Mouse (Mus musculus) heart, embryonic 14.5 days (tissue): ENCODE results near the gene Limd2. TPM values are rescaled to one million over a fixed set of nuclear protein-coding genes. Genes with fewer than 3 reads are reported as not detected.

Experiments
- ATAC-seq: fragments of 200-750 bp; cut with Nextera tagmentation; 2 replicates; pipeline ENCODE4 v1.8.0; 2017; ENCODE audit warnings: low read depth, moderate TSS enrichment; ENCODE audit not compliant: insufficient number of reproducible peaks, insufficient read depth, low FRiP score
- H3K27ac ChIP-seq, 2 experiments: fragments of 200-500 bp in 1 of 2; fragments of 300-500 bp in 1 of 2; sonication (generic) in 1 of 2; replicated peaks in 1 of 2; 2 replicates each; pipeline ENCODE4 v1.5.1; 2012 to 2014; ENCODE audit warnings: low read depth in 2 of 2, low read length in 2 of 2, control low read depth in 1 of 2, mild to moderate bottlenecking in 1 of 2, mixed read lengths in 1 of 2; ENCODE audit not compliant: control insufficient read depth in 1 of 2, insufficient read depth in 1 of 2
- H3K27me3 ChIP-seq: fragments of 300-500 bp; sonication (generic); 2 replicates; pipeline ENCODE4 v1.6.1; 2014; ENCODE audit warnings: mild to moderate bottlenecking, low read length, control low read depth; ENCODE audit not compliant: control insufficient read depth, insufficient read depth
- H3K36me3 ChIP-seq: fragments of 300-500 bp; sonication (generic); 2 replicates; pipeline ENCODE4 v1.6.1; 2014; ENCODE audit warnings: mild to moderate bottlenecking, control low read depth, low read length, mixed read lengths; ENCODE audit not compliant: control insufficient read depth, insufficient read depth
- H3K4me1 ChIP-seq, 2 experiments: fragments of 200-500 bp in 1 of 2; fragments of 300-500 bp in 1 of 2; sonication (generic) in 1 of 2; 2 replicates each; pipeline ENCODE4 v1.6.1; 2012 to 2014; ENCODE audit warnings: low read length in 2 of 2, control low read depth in 1 of 2, mixed read lengths in 1 of 2; ENCODE audit not compliant: control insufficient read depth in 2 of 2, insufficient read depth in 2 of 2
- H3K4me2 ChIP-seq: fragments of 300-500 bp; sonication (generic); 2 replicates; pipeline ENCODE4 v1.6.1; 2014; ENCODE audit warnings: mild to moderate bottlenecking, low read length
- H3K4me3 ChIP-seq, 2 experiments: fragments of 200-500 bp in 1 of 2; fragments of 300-500 bp in 1 of 2; sonication (generic) in 1 of 2; 2 replicates each; pipeline ENCODE4 v1.5.1; 2012 to 2014; ENCODE audit warnings: low read length in 2 of 2, mild to moderate bottlenecking in 2 of 2, control low read depth in 1 of 2, low read depth in 1 of 2, moderate library complexity in 1 of 2; ENCODE audit not compliant: control insufficient read depth in 1 of 2, insufficient read depth in 1 of 2
- H3K9ac ChIP-seq: fragments of 300-500 bp; sonication (generic); 2 replicates; pipeline ENCODE4 v1.6.1; 2014; ENCODE audit warnings: mild to moderate bottlenecking, low read length
- H3K9me3 ChIP-seq: fragments of 300-500 bp; sonication (generic); 2 replicates; pipeline ENCODE4 v1.6.1; 2016; ENCODE audit warnings: low read length, control low read depth; ENCODE audit not compliant: control insufficient read depth
- WGBS: fragments of 180-500 bp; shearing (Covaris S2); extraction: QIAGEN DNeasy Blood & Tissue Kit; methylation state at CpG from one replicate; pipeline ENCODE4 v1.1.7; 2014; 5-methylcytosine and 5-hydroxymethylcytosine counted together
- polyA plus RNA-seq: library from polyadenylated mRNA; unstranded; fragments of >200 nt; fragmentation: Nextera tagmentation; extraction: Ambion mirVana; gene quantifications from 2 replicates; pipeline ENCODE4 v1.2.1, GENCODE M21; 2014

Gene Limd2
- polyA plus RNA-seq, 1 experiment from 2014 or later, result 84.6 TPM

GRCm38 (mm10) chr11:106180449-106180801, 19.8 kb upstream of the Limd2 start:
- Histone ChIP-seq H3K9me3 (no peaks in the 10 kb centered on the region), H3K9ac (no peak overlapping the region), H3K27ac (no peak overlapping the region), H3K36me3 (peaks cover 23% of the 10 kb centered on the region; the same call in 1 of the 2 replicates), H3K27me3 (no peaks in the 10 kb centered on the region), H3K4me3 (no peak overlapping the region), H3K4me2 (no peak overlapping the region), H3K4me1 (peaks cover 0 to 6% of the 10 kb centered on the region in 2 experiments; a peak in 1 of 4 replicates)
- no peak for ATAC-seq
- 81% methylated on average over 2 of the region's 2 CpGs for WGBS

- ATAC-seq, result no peak
- WGBS, result 66% methylated on average over 7 of the region's 7 CpGs
Measured at GRCm38 (mm10) chr11:106179711-106180448, 19.2 kb upstream of the Limd2 start.

GRCm38 (mm10) chr11:106178036-106178782, 17.5 kb upstream of the Limd2 start:
- Histone ChIP-seq H3K9me3 (no peaks in the 10 kb centered on the region), H3K4me1 (peaks cover 0 to 6% of the 10 kb centered on the region in 2 experiments; a peak in 1 of 4 replicates), H3K36me3 (peaks cover 18% of the 10 kb centered on the region; the same call in 1 of the 2 replicates), H3K27ac (no peak overlapping the region), H3K4me2 (no peak overlapping the region), H3K4me3 (no peak overlapping the region), H3K9ac (no peak overlapping the region), H3K27me3 (no peaks in the 10 kb centered on the region)
- WGBS, result 68% methylated on average over 5 of the region's 5 CpGs
- no peak for ATAC-seq

More at GRCm38 (mm10) chr11:106179711-106180448, 19.2 kb upstream of the Limd2 start:
- H3K9ac ChIP-seq, result no peak overlapping the region
- peaks cover 23% of the 10 kb centered on the region; the same call in 1 of the 2 replicates for H3K36me3 ChIP-seq
- H3K4me2 ChIP-seq, result no peak overlapping the region
- H3K9me3 ChIP-seq, result no peaks in the 10 kb centered on the region
- H3K27me3 ChIP-seq, result no peaks in the 10 kb centered on the region
- H3K4me1 ChIP-seq, result peaks cover 0 to 6% of the 10 kb centered on the region in 2 experiments; a peak in 1 of 4 replicates
- H3K4me3 ChIP-seq, result no peak overlapping the region
- no peak overlapping the region for H3K27ac ChIP-seq

- no peak overlapping the region for H3K9ac ChIP-seq
- H3K36me3 ChIP-seq, result peaks cover 14% of the 10 kb centered on the region; the same call in 1 of the 2 replicates
- H3K27ac ChIP-seq, result no peak overlapping the region
- H3K4me3 ChIP-seq, result no peak overlapping the region
- H3K27me3 ChIP-seq, result no peaks in the 10 kb centered on the region
- ATAC-seq, result no peak
- H3K9me3 ChIP-seq, result no peaks in the 10 kb centered on the region
- peaks cover 0 to 6% of the 10 kb centered on the region in 2 experiments; a peak in 1 of 4 replicates for H3K4me1 ChIP-seq
- no peak overlapping the region for H3K4me2 ChIP-seq
- 53% methylated on average over 5 of the region's 5 CpGs for WGBS
Measured at GRCm38 (mm10) chr11:106176372-106176771, 15.7 kb upstream of the Limd2 start.

- no peaks in the 10 kb centered on the region for H3K27me3 ChIP-seq
- whole genome bisulfite sequencing, result 61% methylated on average over 3 of the region's 3 CpGs
- peaks cover 11% of the 10 kb centered on the region for H3K36me3 ChIP-seq
- H3K4me1 ChIP-seq, result peaks cover 0 to 5% of the 10 kb centered on the region in 2 experiments; a peak in 1 of 4 replicates
- ATAC-seq, result no peak
- H3K9me3 ChIP-seq, result no peaks in the 10 kb centered on the region
- H3K27ac ChIP-seq, result no peak overlapping the region
- H3K4me3 ChIP-seq, result no peak overlapping the region
- H3K4me2 ChIP-seq, result no peak overlapping the region
- no peak overlapping the region for H3K9ac ChIP-seq
Measured at GRCm38 (mm10) chr11:106175081-106175480, 14.4 kb upstream of the Limd2 start.

GRCm38 (mm10) chr11:106174372-106174771, 13.7 kb upstream of the Limd2 start:
- H3K9me3 ChIP-seq, result no peaks in the 10 kb centered on the region
- no peak for ATAC-seq
- H3K4me3 ChIP-seq, result no peak overlapping the region
- H3K4me2 ChIP-seq, result no peak overlapping the region
- H3K9ac ChIP-seq, result no peak overlapping the region
- H3K36me3 ChIP-seq, result peaks cover 19% of the 10 kb centered on the region
- H3K27me3 ChIP-seq, result no peaks in the 10 kb centered on the region
- H3K4me1 ChIP-seq, result no peaks in the 10 kb centered on the region
- no peak overlapping the region for H3K27ac ChIP-seq
- WGBS, result 81% methylated on average over 5 of the region's 5 CpGs

GRCm38 (mm10) chr11:106173228-106173627, 12.6 kb upstream of the Limd2 start:
- H3K4me3 ChIP-seq, result no peak overlapping the region
- no peak overlapping the region for H3K9ac ChIP-seq
- H3K27ac ChIP-seq, result no peak overlapping the region
- H3K36me3 ChIP-seq, result peaks cover 25% of the 10 kb centered on the region
- ATAC-seq, result no peak
- H3K27me3 ChIP-seq, result no peaks in the 10 kb centered on the region
- H3K4me2 ChIP-seq, result no peak overlapping the region
- no peaks in the 10 kb centered on the region for H3K9me3 ChIP-seq
- WGBS, result 76% methylated on average over 2 of the region's 2 CpGs
- no peaks in the 10 kb centered on the region for H3K4me1 ChIP-seq
